ENCODE assay signal across 8 mouse cellular contexts in the genomic region with DNA sequence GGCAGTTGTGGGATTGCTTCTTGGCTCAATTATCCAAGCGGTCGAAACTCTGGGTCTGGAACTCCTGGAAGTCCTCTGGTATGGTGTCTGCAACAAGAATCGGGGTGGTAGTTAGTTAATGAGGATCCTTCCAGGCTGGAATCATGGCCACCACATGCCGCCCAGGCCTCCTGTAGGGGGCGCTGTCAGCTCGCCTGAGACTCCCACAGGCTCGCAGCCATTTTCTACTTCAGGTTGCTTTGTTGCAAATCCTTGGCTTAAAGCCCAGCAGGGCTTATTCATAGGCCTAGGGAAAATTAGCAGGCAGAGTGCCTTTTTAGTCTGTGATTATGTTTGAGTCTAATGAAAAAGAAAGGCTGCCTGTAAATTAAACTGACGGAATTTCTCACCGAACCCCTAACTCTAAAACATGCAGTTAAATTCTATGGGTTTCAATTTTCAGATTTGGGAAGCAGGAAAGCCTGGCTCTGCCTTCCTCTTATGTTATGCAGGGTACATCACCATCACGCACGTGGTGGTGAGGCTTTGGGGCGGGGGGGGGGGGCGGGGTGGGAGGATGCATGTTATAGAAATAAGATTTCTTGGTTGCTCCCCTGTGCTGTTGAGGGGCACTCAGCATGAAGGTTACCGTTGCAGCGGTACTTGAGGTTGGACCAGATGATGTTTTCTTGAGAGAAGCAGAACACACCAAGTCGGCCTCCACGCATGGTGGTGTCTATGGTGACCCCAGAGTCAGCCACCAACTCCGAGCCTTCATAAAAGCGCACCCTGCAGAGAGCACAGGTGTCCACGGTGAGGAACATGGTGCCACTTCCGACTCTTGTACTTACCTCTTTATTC. TPM values are rescaled to one million over a fixed set of nuclear protein-coding genes. Genes with fewer than 3 reads are reported as not detected.
A peak's percentile ranks its signal among the peaks of the same experiment; 100 is the strongest.
DNase-seq lines count a peak whose midpoint lies in the region; ATAC-seq and TF ChIP-seq lines count a peak whose summit lies in the region.

No protein-coding gene starts in this region.

- ATAC-seq in forebrain, embryonic 12.5 days (ENCODE audit: low FRiP score) = peak; percentile 83
- peak; percentile 78 for ATAC-seq in lung, embryonic 14.5 days (ENCODE audit: insufficient read depth)
- no peak for ATAC-seq in monocyte, adult 5-6 weeks (replicated peaks; ENCODE audit: insufficient number of reproducible peaks, low FRiP score, low TSS enrichment, poor library complexity, severe bottlenecking)

- H3K27ac ChIP-seq in MEL (ENCODE audit: control insufficient read depth, low read depth, low read length) = no peak overlapping the region
- H3K27ac ChIP-seq in brown adipose tissue, adult 24 weeks (replicated peaks; ENCODE audit: low read depth, low read length) = 0 out of 2 replicates have a peak overlapping the region, but pooled peaks have one; percentile 7
- H3K27ac ChIP-seq in forebrain, embryonic 12.5 days = peak overlapping the region; percentile 75
- no peak overlapping the region for H3K27ac ChIP-seq in lung, embryonic 14.5 days (ENCODE audit: low read depth)

- no peak for TF ChIP-seq POLR2A in MEL (IDR thresholded peaks at IDR 0.05; ENCODE audit: control insufficient read depth in 1 of 2, insufficient read depth in 1 of 2, low read depth in 1 of 2, low read length in 2 of 2, poor library complexity in 1 of 2)

- peak; percentile 86 for TF ChIP-seq RAD21 in MEL (IDR thresholded peaks at IDR 0.05; ENCODE audit: low read depth, low read length)

- TF ChIP-seq EP300 in MEL (IDR thresholded peaks at IDR 0.05; ENCODE audit: low read depth in 1 of 2, low read length in 2 of 2) = no peak

- 52% methylated on average over 21 of the region's 21 CpGs for WGBS in forebrain, embryonic 12.5 days
- WGBS in lung, embryonic 14.5 days = 64% methylated on average over 21 of the region's 21 CpGs

- no peaks in the 10 kb centered on the region for H3K4me1 ChIP-seq in MEL (ENCODE audit: control insufficient read depth in 1 of 2, insufficient read depth in 2 of 2, low read length in 2 of 2)
- no peaks in the 10 kb centered on the region for H3K4me1 ChIP-seq in brown adipose tissue, adult 24 weeks (ENCODE audit: control insufficient read depth, insufficient read depth, insufficient read length, low read length)
- peaks cover 16% of the 10 kb centered on the region for H3K4me1 ChIP-seq in forebrain, embryonic 12.5 days
- H3K4me1 ChIP-seq in lung, embryonic 14.5 days (ENCODE audit: insufficient read depth) = no peaks in the 10 kb centered on the region

- peak overlapping the region; percentile 43 to 44 for H3K4me3 ChIP-seq in MEL (ENCODE audit: control insufficient read depth in 1 of 2, insufficient read depth in 1 of 2, low read depth in 2 of 2, low read length in 2 of 2)
- H3K4me3 ChIP-seq in brown adipose tissue, adult 24 weeks (ENCODE audit: insufficient read depth, low read depth, low read length) = peak overlapping the region; percentile 31; the same call in 1 of the 2 replicates
- H3K4me3 ChIP-seq in forebrain, embryonic 12.5 days (replicated peaks) = no peak overlapping the region
- no peak overlapping the region for H3K4me3 ChIP-seq in lung, embryonic 14.5 days (ENCODE audit: low read depth, low read length)

- TF ChIP-seq CTCF in MEL (IDR thresholded peaks at IDR 0.05 in 2 of 3, conservative IDR thresholded peaks at IDR 0.05 in 1 of 3; ENCODE audit: control insufficient read depth in 1 of 3, insufficient read depth in 1 of 3, low read depth in 2 of 3, low read length in 3 of 3, poor library complexity in 1 of 3, severe bottlenecking in 1 of 3) = peak; percentile 81 to 93 (median 86)
- peak; percentile 88 for TF ChIP-seq CTCF in lung, embryonic 14.5 days (IDR thresholded peaks at IDR 0.05; ENCODE audit: low read depth)

- intact Hi-C loops in heart, postnatal 14 days (cut with DNase I) = loop anchor here (1.0 to 5.0 kb wide), 7 partner anchors 115 to 965 kb away; a partner anchor contains a TSS

- H3K4me2 ChIP-seq in forebrain, embryonic 12.5 days = no peak overlapping the region; the same call in 1 of the 2 replicates
- no peak overlapping the region for H3K4me2 ChIP-seq in lung, embryonic 14.5 days

- no peaks in the 10 kb centered on the region for H3K79me2 ChIP-seq in MEL (ENCODE audit: control insufficient read depth, insufficient read depth, low read length, poor library complexity)

- peak overlapping the region; percentile 27 for H3K9ac ChIP-seq in MEL (ENCODE audit: control insufficient read depth, low read depth, low read length, poor library complexity, severe bottlenecking)
- no peak overlapping the region for H3K9ac ChIP-seq in forebrain, embryonic 12.5 days
- no peak overlapping the region for H3K9ac ChIP-seq in lung, embryonic 14.5 days

- peak; percentile 91 for DNase-seq in MEL (ENCODE audit: low read depth, low spot score)
- peak; percentile 88 to 92 for DNase-seq in heart, postnatal 14 days
- peak; percentile 94 to 99 for DNase-seq in layer of hippocampus, adult 18-20 months (ENCODE audit: low spot score in 2 of 2)
- peak; percentile 95 for DNase-seq in lung, embryonic 14.5 days
- peak; percentile 87 for DNase-seq in ovary, postnatal 14 days (ENCODE audit: low spot score)

- H3K36me3 ChIP-seq in MEL (ENCODE audit: control insufficient read depth in 1 of 2, insufficient read depth in 2 of 2, low read length in 2 of 2) = no peaks in the 10 kb centered on the region
- H3K36me3 ChIP-seq in forebrain, embryonic 12.5 days (replicated peaks) = no peaks in the 10 kb centered on the region
- H3K36me3 ChIP-seq in lung, embryonic 14.5 days (ENCODE audit: insufficient read depth) = no peaks in the 10 kb centered on the region

- no peaks in the 10 kb centered on the region for H3K27me3 ChIP-seq in MEL (ENCODE audit: control insufficient read depth in 1 of 2, insufficient read depth in 2 of 2, low read length in 2 of 2)
- no peaks in the 10 kb centered on the region for H3K27me3 ChIP-seq in forebrain, embryonic 12.5 days
- no peaks in the 10 kb centered on the region for H3K27me3 ChIP-seq in lung, embryonic 14.5 days (ENCODE audit: insufficient read depth, low read length)

- no peaks in the 10 kb centered on the region for H3K9me3 ChIP-seq in MEL (replicated peaks; ENCODE audit: insufficient read depth, low read length)
- H3K9me3 ChIP-seq in forebrain, embryonic 12.5 days = no peaks in the 10 kb centered on the region
- no peaks in the 10 kb centered on the region for H3K9me3 ChIP-seq in lung, embryonic 14.5 days (ENCODE audit: low read depth, low read length)

TF ChIP-seq in MEL, 35 proteins besides CTCF, POLR2A, EP300 and RAD21 (continues in another document):
- 0 out of 2 replicates have a peak, but pooled peaks have one; percentile 5 for TF ChIP-seq HCFC1 (IDR thresholded peaks at IDR 0.05; ENCODE audit: low read depth, low read length)
- no peak for TF ChIP-seq USF2 (IDR thresholded peaks at IDR 0.05; ENCODE audit: borderline replicate concordance in 1 of 2, insufficient read depth in 1 of 2, low read depth in 1 of 2, low read length in 2 of 2)
- 0 out of 2 replicates have a peak, but pooled peaks have one; percentile 34 for TF ChIP-seq SIN3A (IDR thresholded peaks at IDR 0.05; ENCODE audit: low read length)
- TF ChIP-seq TAL1 (IDR thresholded peaks at IDR 0.05; ENCODE audit: low read length) = no peak
- no peak for TF ChIP-seq GATA1 (IDR thresholded peaks at IDR 0.05; ENCODE audit: low read depth, low read length)
- TF ChIP-seq MEF2A (IDR thresholded peaks at IDR 0.05; ENCODE audit: extremely low read depth, insufficient replicate concordance, low read depth, low read length, poor library complexity, severe bottlenecking) = no peak
- no peak for TF ChIP-seq MYB (IDR thresholded peaks at IDR 0.05; ENCODE audit: low read depth, low read length)
- TF ChIP-seq ZC3H11A (IDR thresholded peaks at IDR 0.05; ENCODE audit: low read depth, low read length) = peak; percentile 66
- TF ChIP-seq MAX (IDR thresholded peaks at IDR 0.05; ENCODE audit: low read length) = peak; percentile 59
- TF ChIP-seq SMC3 (IDR thresholded peaks at IDR 0.05; ENCODE audit: low read depth, low read length) = peak; percentile 74
- TF ChIP-seq NRF1 (IDR thresholded peaks at IDR 0.05; ENCODE audit: insufficient read depth, low read depth, low read length, poor library complexity, severe bottlenecking) = no peak
- TF ChIP-seq RCOR1 (IDR thresholded peaks at IDR 0.05; ENCODE audit: low read depth, low read length) = no peak
- no peak for TF ChIP-seq MAZ (IDR thresholded peaks at IDR 0.05; ENCODE audit: low read depth, low read length)
- TF ChIP-seq KAT2A (conservative IDR thresholded peaks at IDR 0.05; ENCODE audit: low read depth, low read length) = no peak
- TF ChIP-seq ZKSCAN1 (IDR thresholded peaks at IDR 0.05; ENCODE audit: low read depth, low read length) = no peak
- no peak for TF ChIP-seq ZMIZ1 (IDR thresholded peaks at IDR 0.05; ENCODE audit: low read depth, low read length)
- no peak for TF ChIP-seq CHD1 (IDR thresholded peaks at IDR 0.05; ENCODE audit: low read depth, low read length)
- no peak for TF ChIP-seq POLR2AphosphoS2 (IDR thresholded peaks at IDR 0.05; ENCODE audit: low read length)
- no peak for TF ChIP-seq BHLHE40 (IDR thresholded peaks at IDR 0.05; ENCODE audit: borderline replicate concordance, low read depth, low read length)
- no peak for TF ChIP-seq NELFE (IDR thresholded peaks at IDR 0.05; ENCODE audit: low read depth, low read length)
- no peak for TF ChIP-seq ZNF384 (IDR thresholded peaks at IDR 0.05; ENCODE audit: low read depth, low read length)
- no peak for TF ChIP-seq ETS1 (IDR thresholded peaks at IDR 0.05; ENCODE audit: low read depth, low read length)
- no peak for TF ChIP-seq TBP (IDR thresholded peaks at IDR 0.05; ENCODE audit: low read depth, low read length)
- TF ChIP-seq ELF1 (IDR thresholded peaks at IDR 0.05; ENCODE audit: low read depth, low read length) = no peak
- no peak for TF ChIP-seq JUND (IDR thresholded peaks at IDR 0.05; ENCODE audit: low read depth, low read length)
- TF ChIP-seq MYC (IDR thresholded peaks at IDR 0.05; ENCODE audit: low read depth, low read length) = peak; percentile 85
- TF ChIP-seq TCF12 (IDR thresholded peaks at IDR 0.05; ENCODE audit: low read depth, low read length) = no peak
- no peak for TF ChIP-seq CHD2 (IDR thresholded peaks at IDR 0.05; ENCODE audit: low read length)

RNA-seq across cellular contexts. Expression of a gene that starts 42.7 kb away (rescaled TPM):
- total RNA-seq in MEL (2012; rRNA removed) = not detected in 2 replicates
- polyA plus RNA-seq in MEL (2012; ENCODE audit: insufficient read depth in 1 of 2, insufficient read length in 2 of 2, low read depth in 1 of 2, low replicate concordance in 2 of 2, missing spikeins in 1 of 2) = not detected
- 0.71 and 2.7 TPM in 2 replicates for polyA plus RNA-seq in brown adipose tissue, adult 24 weeks (2012; ENCODE audit: insufficient read depth, insufficient read length, missing spikeins)
- polyA plus RNA-seq in forebrain, embryonic 12.5 days (2016; fragmentation: Nextera tagmentation; extraction: Ambion mirVana) = 0.97 and 1.4 TPM in 2 replicates
- total RNA-seq in heart, postnatal 14 days (2021) = 1 to 10 TPM; 4.8 to 5.5 TPM
- total RNA-seq in layer of hippocampus, adult 18-20 months (2021) = 10 to 100 TPM; 23.1 to 24.3 TPM
- polyA plus RNA-seq in lung, embryonic 14.5 days (2014; fragmentation: Nextera tagmentation; extraction: Ambion mirVana) = 1.1 and 2.9 TPM in 2 replicates
- not detected in 3 replicates for total RNA-seq in monocyte, adult 5-6 weeks (2017)

Comparison
In these comparisons a context has a peak if more than half of its experiments do, and no peak if none do; other contexts are left out.
1. H3K27ac ChIP-seq: peak in brown adipose tissue, adult 24 weeks (single experiment) and forebrain, embryonic 12.5 days (single experiment); none in MEL (single experiment) and lung, embryonic 14.5 days (single experiment).
2. H3K4me3 ChIP-seq: peak in MEL (2 of 2) and brown adipose tissue, adult 24 weeks (single experiment); none in forebrain, embryonic 12.5 days (single experiment) and lung, embryonic 14.5 days (single experiment).
3. Peak in every context shown above with its lines, with median percentiles within 50 percentile points of each other: DNase-seq.